Mouse (Mus musculus): ENCODE measurements at regions not wholly inside any gene's neighbourhood (a gene's known extent, or its start where the extent isn't known, plus 50 kb on each side); places are given as distances from the start of the nearest gene placed in this dataset.

DNA sequence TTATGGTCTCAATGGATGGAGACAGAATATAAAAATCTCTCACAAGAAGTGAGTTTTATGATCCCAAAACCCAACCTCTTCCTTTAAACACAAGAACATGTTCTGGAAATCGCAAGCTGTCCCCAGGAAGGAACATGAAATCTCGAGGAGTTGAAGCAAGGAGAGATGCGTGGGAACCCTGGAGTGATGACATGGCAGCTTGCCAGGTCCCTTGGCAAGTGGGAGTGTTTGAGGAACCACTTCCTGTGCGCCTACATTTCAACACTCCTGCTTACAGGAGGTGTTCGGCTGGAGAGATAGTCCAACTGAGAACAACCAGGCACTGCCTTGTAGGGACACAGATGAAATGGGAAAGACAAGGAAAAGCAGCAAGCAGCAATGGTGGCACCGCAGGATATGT lies 246.1 kb downstream of the Hivep2 start:
- no peak for TF ChIP-seq CTCF (IDR thresholded peaks at IDR 0.05; ENCODE audit: control insufficient read depth, insufficient read depth, insufficient replicate concordance, low read depth, low read length)
- TF ChIP-seq POLR2A (IDR thresholded peaks at IDR 0.05; ENCODE audit: control insufficient read depth, low read depth, low read length) = no peak
